Mouse (Mus musculus): ENCODE results near the gene Larp4.

Gene Larp4

DNA sequence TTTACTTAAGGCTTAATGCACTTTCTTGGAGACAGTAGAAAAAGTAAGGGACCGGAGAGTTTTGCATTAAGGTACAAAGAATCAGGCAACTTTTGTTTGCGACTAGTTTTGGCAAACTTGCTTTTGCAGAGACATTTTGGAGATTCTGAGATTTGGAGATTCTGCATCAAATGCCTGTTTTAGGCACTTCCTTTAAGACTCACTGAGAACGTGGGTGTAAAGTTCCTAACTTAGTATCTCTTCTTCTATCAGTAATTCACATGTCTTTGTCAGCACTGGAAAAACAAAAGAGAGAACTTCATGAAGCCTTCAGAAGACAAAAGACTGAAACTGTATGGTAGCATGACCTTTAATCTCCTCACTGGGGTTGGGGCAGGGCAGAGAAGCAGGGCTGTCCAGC lies 87.8 kb downstream of the Larp4 start:
- DNase-seq (ENCODE audit: low read depth, low spot score), result no peak

DNA sequence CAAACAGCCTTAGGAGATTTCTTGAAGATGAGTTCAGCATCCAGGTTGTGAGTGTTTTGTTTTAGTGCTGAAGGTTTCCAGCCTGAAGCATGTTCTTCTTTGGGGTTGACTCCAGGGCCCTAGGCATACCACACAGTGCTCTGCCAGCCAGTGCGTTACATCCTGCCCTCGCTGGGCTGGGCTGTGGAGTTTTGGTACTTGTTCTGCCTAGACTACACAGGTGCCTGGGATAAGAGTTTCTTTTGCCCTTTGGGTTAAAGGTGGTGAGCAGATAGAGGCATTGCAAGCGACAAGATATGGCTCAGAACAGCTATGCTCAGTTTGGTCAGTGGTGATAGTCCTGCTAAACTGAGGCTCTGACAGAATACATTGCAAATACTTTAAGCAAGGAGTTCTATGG lies 88.3 kb downstream of the Larp4 start:
- no peak for DNase-seq (ENCODE audit: low read depth, low spot score)

DNA sequence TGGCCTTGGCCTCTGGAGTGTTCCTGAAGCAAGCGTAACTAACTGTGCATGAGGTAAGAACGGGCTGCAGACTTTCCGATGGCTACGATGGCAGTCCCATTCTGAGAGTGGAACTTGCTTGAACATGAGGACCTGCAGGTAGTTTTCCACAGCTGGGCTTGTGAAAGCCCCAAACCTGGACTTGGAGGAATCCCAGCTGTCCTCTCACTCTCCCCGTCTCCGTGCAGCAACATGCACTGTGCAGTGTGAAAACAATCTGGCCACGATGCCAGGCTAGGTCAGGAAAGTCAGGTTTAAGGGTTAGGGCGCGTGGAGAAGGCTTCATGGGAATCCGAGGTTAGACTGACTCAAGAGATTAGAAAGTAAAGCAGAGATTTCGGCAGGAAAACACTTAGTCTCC lies 89.0 kb downstream of the Larp4 start:
- DNase-seq (ENCODE audit: low read depth, low spot score), result no peak

GRCm38 (mm10) chr15:100059626-100060311 lies 89.9 kb downstream of the Larp4 start:
- DNase-seq (ENCODE audit: low read depth, low spot score), result no peak

DNA sequence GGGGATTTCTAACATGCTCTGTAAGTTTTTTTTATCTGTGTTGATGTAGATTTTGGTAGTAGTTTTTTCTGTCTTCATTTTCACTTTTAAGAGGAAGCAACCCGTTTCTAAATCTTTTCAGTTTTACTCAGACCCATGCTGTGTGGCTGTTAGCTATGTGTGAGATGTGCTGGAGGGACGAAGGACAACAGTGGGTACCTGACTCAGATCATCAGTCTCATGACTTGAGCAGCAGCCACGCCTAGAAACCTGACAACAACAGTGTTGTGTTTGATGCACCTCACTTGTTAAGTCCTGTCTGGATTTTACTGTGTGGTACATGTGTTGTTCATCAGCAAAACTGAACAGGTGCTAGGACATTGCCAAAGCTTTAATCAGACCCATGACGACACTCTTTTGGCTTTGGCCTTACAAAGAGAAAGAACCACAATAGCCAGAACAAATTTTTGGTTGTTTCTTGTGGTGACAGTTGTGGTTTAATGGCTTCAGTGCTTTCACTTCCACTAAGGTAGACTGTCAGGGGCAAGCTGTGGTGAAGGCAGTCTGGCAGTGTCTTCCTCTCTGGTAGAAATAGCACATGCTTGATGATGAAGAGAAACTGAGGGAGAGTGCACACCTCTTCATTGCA lies 90.8 kb downstream of the Larp4 start:
- no peak for DNase-seq (ENCODE audit: low read depth, low spot score)

GRCm38 (mm10) chr15:100061377-100061776 lies 91.5 kb downstream of the Larp4 start:
- DNase-seq (ENCODE audit: low read depth, low spot score), result no peak

- DNase-seq (ENCODE audit: low read depth, low spot score), result no peak
Measured at GRCm38 (mm10) chr15:100063229-100063773, 93.4 kb downstream of the Larp4 start.
